ENCODE assay signal across 1 mouse cellular context in genomic region chr1:92920474-92921200, GRCm38 (mm10).
TF ChIP-seq lines count a peak whose summit lies in the region.

No protein-coding gene starts in this region.

TF ChIP-seq in MEL, 35 proteins besides CTCF, POLR2A, EP300 and RAD21:
- TF ChIP-seq CHD2 (IDR thresholded peaks at IDR 0.05; ENCODE audit: low read length) (no peak), ETS1 (IDR thresholded peaks at IDR 0.05; ENCODE audit: low read depth, low read length) (peak; percentile 31; the same call in 1 of the 2 replicates), ELF1 (IDR thresholded peaks at IDR 0.05; ENCODE audit: low read depth, low read length) (no peak), USF1 (IDR thresholded peaks at IDR 0.05; ENCODE audit: low read depth, low read length) (peak; percentile 93), MAZ (IDR thresholded peaks at IDR 0.05; ENCODE audit: low read depth, low read length) (no peak), USF2 (IDR thresholded peaks at IDR 0.05; ENCODE audit: borderline replicate concordance in 1 of 2, insufficient read depth in 1 of 2, low read depth in 1 of 2, low read length in 2 of 2) (peak; percentile 33 to 73; a peak in 2 of 4 replicates), MYC (IDR thresholded peaks at IDR 0.05; ENCODE audit: low read depth, low read length) (0 out of 2 replicates have a peak, but pooled peaks have one; percentile 46), BHLHE40 (IDR thresholded peaks at IDR 0.05; ENCODE audit: borderline replicate concordance, low read depth, low read length) (peak; percentile 31; the same call in 1 of the 2 replicates), HCFC1 (IDR thresholded peaks at IDR 0.05; ENCODE audit: low read depth, low read length) (no peak), POLR2AphosphoS5 (IDR thresholded peaks at IDR 0.05; ENCODE audit: borderline replicate concordance, low read depth, low read length) (no peak), POLR2AphosphoS2 (IDR thresholded peaks at IDR 0.05; ENCODE audit: low read length) (peak; percentile 61; the same call in 1 of the 2 replicates), MAX (IDR thresholded peaks at IDR 0.05; ENCODE audit: low read length) (peak; percentile 80)
